Mouse (Mus musculus) spleen, adult 2 months (tissue): ENCODE data around the gene Vps11.

Source experiments
- CTCF ChIP-seq: fragments of 200-500 bp; IDR thresholded peaks from 2 replicates; pipeline ENCODE4 v1.5.1; 2011; ENCODE audit warnings: mild to moderate bottlenecking, inconsistent platforms; ENCODE audit not compliant: insufficient read depth, insufficient read length, insufficient replicate concordance; ENCODE audit errors: extremely low read depth
- POLR2A ChIP-seq: fragments of 200-500 bp; IDR thresholded peaks from 2 replicates; pipeline ENCODE4 v1.6.1; 2011; ENCODE audit warnings: low read depth, low read length, inconsistent platforms

DNA sequence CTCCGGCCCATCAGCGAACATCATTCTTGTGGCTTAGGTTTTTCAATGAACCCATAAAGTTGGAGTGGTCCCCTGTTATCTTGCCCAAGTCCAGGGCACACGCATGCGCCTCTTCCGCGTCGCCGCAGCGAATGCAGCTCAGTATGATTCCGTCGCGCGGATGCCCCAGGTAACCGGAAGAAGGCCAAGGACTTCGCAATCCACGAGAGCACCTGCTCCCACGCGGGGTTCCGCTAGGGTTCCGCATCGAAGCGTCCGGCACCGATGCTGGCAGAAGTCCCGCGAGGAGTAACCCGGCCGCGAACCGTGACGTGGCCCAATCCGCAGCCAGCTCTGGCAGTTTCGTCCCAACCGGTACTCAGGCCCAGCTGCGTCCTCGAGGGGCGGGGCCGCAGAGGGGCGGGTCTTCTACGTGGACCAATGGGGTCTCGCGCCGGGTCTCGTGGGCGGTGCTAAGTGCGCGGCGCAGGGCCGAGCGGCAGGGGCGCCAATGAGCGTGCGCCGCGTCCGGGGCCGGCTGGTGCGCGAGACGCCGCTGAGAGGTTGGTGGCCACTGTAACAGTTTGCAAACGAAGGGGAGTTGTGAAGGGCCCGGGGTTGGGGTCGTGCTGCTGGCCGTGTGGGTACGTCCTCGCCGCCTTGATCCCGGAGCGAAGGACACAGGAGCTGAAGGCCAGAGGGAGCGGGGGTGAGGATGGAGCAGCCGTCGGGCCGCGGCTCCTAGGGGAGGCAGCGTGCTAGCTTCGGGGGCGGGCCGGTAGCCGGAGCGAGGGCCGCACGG, 17.8 kb upstream of the Vps11 start, which contains the start of gene Hyou1:
- TF ChIP-seq CTCF: no peak
- peak; percentile 71 for TF ChIP-seq POLR2A
